Mouse (Mus musculus) forebrain, embryonic 11.5 days (tissue): Measurements from ENCODE around the gene Camk2n1. TPM values are rescaled to one million over a fixed set of nuclear protein-coding genes. Genes with fewer than 3 reads are reported as not detected.

Experiments
- ATAC-seq: fragments of 200-750 bp; cut with Nextera tagmentation; replicated peaks from 2 replicates; pipeline ENCODE4 v1.8.0; 2017; ENCODE audit warnings: moderate TSS enrichment; ENCODE audit not compliant: low FRiP score
- DNase-seq: peaks from one replicate; pipeline ENCODE4 v3.0.0-alpha.2; 2017; ENCODE audit warnings: low spot score
- H3K27ac ChIP-seq: fragments of 300-500 bp; sonication (generic); 2 replicates; pipeline ENCODE4 v1.5.1; 2014; ENCODE audit warnings: low read depth, low read length
- H3K27me3 ChIP-seq: fragments of 300-500 bp; sonication (generic); 2 replicates; pipeline ENCODE4 v1.6.1; 2014; ENCODE audit warnings: mild to moderate bottlenecking, low read length, mixed read lengths; ENCODE audit not compliant: control insufficient read depth, insufficient read depth
- H3K36me3 ChIP-seq: fragments of 300-500 bp; sonication (generic); 2 replicates; pipeline ENCODE4 v1.6.1; 2014; ENCODE audit warnings: mild to moderate bottlenecking, low read length, moderate library complexity, mixed read lengths; ENCODE audit not compliant: control insufficient read depth, insufficient read depth
- H3K4me1 ChIP-seq: fragments of 300-500 bp; sonication (generic); replicated peaks from 2 replicates; pipeline ENCODE4 v1.6.1; 2014; ENCODE audit warnings: low read length, mixed read lengths; ENCODE audit not compliant: control insufficient read depth, insufficient read depth
- H3K4me2 ChIP-seq: fragments of 300-500 bp; sonication (generic); 2 replicates; pipeline ENCODE4 v1.6.1; 2014; ENCODE audit warnings: low read depth, mild to moderate bottlenecking, low read length, moderate library complexity, mixed read lengths; ENCODE audit not compliant: severe bottlenecking
- H3K4me3 ChIP-seq: fragments of 300-500 bp; sonication (generic); 2 replicates; pipeline ENCODE4 v1.5.1; 2014; ENCODE audit warnings: low read depth, low read length
- H3K9ac ChIP-seq: fragments of 300-500 bp; sonication (generic); 2 replicates; pipeline ENCODE4 v1.6.1; 2014; ENCODE audit warnings: low read length
- H3K9me3 ChIP-seq: fragments of 300-500 bp; sonication (generic); 2 replicates; pipeline ENCODE4 v1.6.1; 2016; ENCODE audit warnings: low read length, mixed read lengths; ENCODE audit not compliant: control insufficient read depth
- WGBS: fragments of 180-500 bp; shearing (Covaris S2); extraction: QIAGEN DNeasy Blood & Tissue Kit; methylation state at CpG from one replicate; pipeline ENCODE4 v1.1.7; 2014; 5-methylcytosine and 5-hydroxymethylcytosine counted together
- polyA plus RNA-seq: library from polyadenylated mRNA; unstranded; fragments of >200 nt; fragmentation: Nextera tagmentation; extraction: Ambion mirVana; gene quantifications from 2 replicates; pipeline ENCODE4 v1.2.1, GENCODE M21; 2014

The Camk2n1 gene
- 2.2 and 2.5 TPM in 2 replicates for polyA plus RNA-seq

DNA sequence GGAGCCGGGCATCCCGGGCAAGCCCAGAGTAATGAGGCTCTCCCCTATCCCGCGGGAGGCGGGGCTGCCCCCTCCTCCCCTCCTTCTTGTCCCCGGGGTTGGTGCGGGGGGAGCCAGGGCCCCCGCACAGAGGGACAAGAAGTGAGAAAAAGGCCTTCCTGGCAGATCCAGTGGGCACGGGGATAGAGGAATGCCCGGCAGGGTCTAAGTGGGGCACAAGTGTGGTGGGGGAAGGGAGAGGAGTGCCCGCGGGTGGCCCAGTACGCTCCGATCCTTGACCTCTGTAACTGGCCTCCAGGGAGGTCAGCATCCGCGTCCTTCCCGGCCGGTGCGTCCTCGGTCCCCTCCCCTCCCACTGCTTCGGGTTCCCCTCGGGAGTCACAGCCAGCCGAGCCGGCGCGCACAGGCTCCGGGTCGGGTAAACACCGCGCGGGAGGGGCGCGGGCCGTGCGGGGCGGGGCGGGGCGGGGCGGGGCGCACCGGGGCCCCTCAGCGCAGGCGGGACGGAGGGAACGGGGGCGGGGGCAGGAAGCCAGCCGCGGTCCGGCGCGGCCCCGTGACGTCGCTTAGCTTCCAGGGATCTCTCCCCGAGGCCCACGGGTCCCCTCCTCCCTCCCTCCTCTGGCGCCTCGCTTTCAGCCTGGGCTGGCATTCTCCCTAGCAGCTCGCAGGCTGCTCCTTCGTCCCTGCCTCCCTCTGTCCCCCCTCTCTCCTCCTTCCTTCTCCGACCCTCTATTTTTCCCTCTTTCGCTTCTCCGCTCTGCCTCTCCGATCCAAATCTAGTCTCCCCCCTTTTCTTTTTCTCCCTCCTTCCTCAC, at the start of gene Camk2n1:
TSS of gene Camk2n1 (plus strand) at position 562 of the 818 bp plus-strand sequence.
- peak within 1 kb of the TSS; percentile 53 for H3K27ac ChIP-seq
- H3K27me3 ChIP-seq = peaks cover 32% of the 10 kb centered on the region
- DNase-seq (peak; percentile 84), ATAC-seq (peak; percentile 69)
- peaks cover 20% of the 10 kb centered on the region for H3K4me1 ChIP-seq
- peak within 1 kb of the TSS; percentile 77 for H3K9ac ChIP-seq
- under 1% methylated on average over 40 of the region's 64 CpGs for WGBS
- no peaks in the 10 kb centered on the region for H3K9me3 ChIP-seq
- peak within 1 kb of the TSS; percentile 79 for H3K4me3 ChIP-seq
- H3K36me3 ChIP-seq = no peaks in the 10 kb centered on the region
- peak within 1 kb of the TSS; percentile 78 for H3K4me2 ChIP-seq

DNA sequence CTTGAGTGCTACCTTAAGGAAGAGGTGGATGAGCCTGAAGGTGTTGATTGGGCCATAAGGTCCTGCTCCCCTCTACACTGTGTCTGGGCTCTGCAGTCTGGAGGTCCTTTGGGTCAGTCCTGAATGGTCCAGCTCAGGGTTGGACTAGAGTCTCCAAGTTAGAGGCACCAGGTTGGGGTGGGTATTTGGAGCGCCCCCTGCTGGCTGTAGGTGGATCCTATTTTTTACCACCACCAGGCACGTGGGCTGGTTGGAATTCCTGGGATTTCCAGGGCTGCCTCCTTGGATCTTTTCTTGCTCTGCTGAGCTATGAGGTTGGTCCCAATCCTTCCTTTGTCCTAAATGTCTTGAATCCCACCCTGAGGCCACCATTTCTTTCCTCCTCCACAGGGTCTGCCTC, 49.3 kb upstream of the Camk2n1 start:
- DNase-seq (no peak), ATAC-seq (no peak)
- Histone ChIP-seq H3K4me1 (no peaks in the 10 kb centered on the region), H3K27ac (no peak overlapping the region), H3K4me2 (no peak overlapping the region), H3K27me3 (no peaks in the 10 kb centered on the region), H3K4me3 (no peak overlapping the region), H3K36me3 (no peaks in the 10 kb centered on the region), H3K9me3 (no peaks in the 10 kb centered on the region), H3K9ac (no peak overlapping the region)
- WGBS = 4% methylated on average over 2 of the region's 2 CpGs

DNA sequence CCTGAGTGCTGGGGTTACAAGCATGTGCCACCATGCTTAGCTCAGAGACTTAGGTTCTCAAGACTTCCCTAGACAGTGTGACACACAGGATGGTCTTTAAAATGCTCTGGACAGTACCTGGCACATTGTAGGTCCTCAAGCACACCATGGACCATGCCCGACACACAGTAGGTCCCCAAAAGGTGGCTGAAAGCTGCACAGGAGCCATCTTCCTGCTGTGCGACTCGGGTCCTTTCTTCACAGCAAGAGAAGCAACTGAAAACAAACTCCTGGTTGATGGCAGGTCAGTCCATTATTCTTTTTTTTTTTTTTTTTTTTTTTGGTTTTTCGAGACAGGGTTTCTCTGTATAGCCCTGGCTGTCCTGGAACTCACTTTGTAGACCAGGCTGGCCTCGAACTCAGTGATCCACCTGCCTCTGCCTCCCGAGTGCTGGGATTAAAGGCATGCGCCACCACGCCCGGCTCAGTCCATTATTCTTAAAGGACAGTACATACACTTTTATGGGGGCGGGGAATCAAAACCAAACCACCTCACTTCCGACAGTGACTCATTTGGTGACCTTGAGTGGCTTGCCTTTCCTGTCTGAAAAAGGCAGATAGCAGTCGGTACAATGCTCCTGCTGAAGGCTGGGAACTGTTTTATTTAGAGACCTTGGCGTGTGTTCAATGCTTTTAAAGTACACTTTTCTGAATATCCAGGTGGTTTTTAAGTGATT, 46.5 kb upstream of the Camk2n1 start:
- H3K4me3 ChIP-seq = no peak overlapping the region
- H3K9me3 ChIP-seq = no peaks in the 10 kb centered on the region
- no peak overlapping the region for H3K9ac ChIP-seq
- H3K27ac ChIP-seq = no peak overlapping the region
- H3K27me3 ChIP-seq = no peaks in the 10 kb centered on the region
- ATAC-seq (no peak), DNase-seq (no peak)
- no peaks in the 10 kb centered on the region for H3K36me3 ChIP-seq
- no peaks in the 10 kb centered on the region for H3K4me1 ChIP-seq
- whole genome bisulfite sequencing = 90% methylated on average over 12 of the region's 13 CpGs
- H3K4me2 ChIP-seq = no peak overlapping the region

DNA sequence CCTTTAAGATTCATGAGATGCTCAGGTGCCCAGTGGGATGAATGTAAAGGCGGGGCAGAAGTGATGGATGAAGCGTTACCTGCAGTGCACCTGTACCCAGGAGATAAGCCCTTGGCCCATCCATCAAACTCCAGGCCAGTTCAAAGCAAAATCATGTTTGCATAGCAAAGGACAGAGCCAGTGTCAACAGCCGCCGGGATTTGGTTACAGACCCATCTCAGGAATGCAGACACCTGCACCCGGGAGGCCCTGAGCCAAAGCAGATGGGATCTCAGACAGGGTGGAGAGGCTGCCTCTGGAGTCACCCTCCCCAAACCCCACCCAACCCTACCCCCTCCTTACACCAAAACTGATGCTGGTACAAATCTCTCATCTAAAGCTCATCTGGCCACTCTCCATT, 43.1 kb upstream of the Camk2n1 start:
- H3K4me3 ChIP-seq = no peak overlapping the region
- H3K4me2 ChIP-seq = no peak overlapping the region
- H3K9me3 ChIP-seq = no peaks in the 10 kb centered on the region
- ATAC-seq = no peak
- no peak for DNase-seq
- 15% methylated on average over 5 of the region's 5 CpGs for WGBS
- no peak overlapping the region for H3K9ac ChIP-seq
- H3K36me3 ChIP-seq = no peaks in the 10 kb centered on the region
- H3K4me1 ChIP-seq = no peaks in the 10 kb centered on the region
- no peak overlapping the region for H3K27ac ChIP-seq
- no peaks in the 10 kb centered on the region for H3K27me3 ChIP-seq

DNA sequence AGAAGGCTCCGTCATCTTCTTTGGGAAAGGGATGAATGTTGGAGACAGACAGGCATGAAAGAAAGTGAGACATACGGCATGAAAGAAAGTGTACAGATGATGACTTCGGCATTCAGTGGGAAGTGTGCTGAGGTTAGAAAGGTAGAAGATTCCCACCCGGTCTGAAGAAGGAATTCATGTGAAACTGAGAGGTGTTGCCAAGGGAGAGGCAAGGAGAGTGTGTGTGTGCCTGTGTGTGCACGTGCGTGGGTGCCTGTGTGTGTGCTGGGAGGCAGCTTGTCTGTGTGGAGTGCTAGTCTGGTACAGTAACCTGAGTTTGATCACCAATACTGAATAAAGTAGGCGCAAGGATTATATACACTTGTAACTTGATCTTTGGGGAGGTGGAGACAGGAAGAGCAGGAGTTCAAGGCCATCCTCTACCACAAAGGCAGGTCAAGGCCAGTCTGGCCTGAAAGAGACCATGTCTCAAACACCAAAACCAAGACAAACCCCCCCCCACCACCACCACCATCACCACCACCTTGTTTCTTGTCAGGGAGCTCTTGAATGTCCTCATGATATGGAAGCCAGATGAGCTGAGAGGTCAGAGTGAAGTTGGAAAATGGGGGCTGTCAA, 42.5 kb upstream of the Camk2n1 start:
- H3K4me1 ChIP-seq = no peaks in the 10 kb centered on the region
- DNase-seq = no peak
- no peaks in the 10 kb centered on the region for H3K9me3 ChIP-seq
- WGBS = 56% methylated on average over 7 of the region's 7 CpGs
- no peak overlapping the region for H3K27ac ChIP-seq
- no peak overlapping the region; the same call in 1 of the 2 replicates for H3K4me2 ChIP-seq
- no peaks in the 10 kb centered on the region for H3K36me3 ChIP-seq
- no peak overlapping the region for H3K4me3 ChIP-seq
- no peak overlapping the region for H3K9ac ChIP-seq
- no peak for ATAC-seq
- H3K27me3 ChIP-seq = no peaks in the 10 kb centered on the region

DNA sequence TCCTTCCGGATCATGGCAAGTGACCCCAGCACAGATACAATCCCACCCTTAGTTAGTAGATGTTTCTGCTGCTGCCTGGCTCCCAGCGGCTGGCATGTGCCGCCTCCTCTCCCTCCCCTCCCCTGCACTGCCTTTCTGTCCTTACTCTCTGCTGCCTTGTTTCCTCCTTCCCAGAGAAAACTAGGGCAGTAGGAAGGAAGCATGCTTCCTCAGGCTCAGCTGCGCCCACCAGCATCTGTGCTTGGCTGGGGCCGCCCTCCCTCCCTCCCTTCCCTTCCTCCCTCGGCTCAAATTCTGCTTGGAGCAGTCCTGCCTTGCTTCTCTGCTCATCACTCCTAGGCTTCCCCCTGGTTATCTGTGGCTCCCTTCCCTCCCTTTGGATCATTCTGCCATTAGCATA, 39.4 kb upstream of the Camk2n1 start:
- Histone ChIP-seq H3K27ac (no peak overlapping the region), H3K9ac (no peak overlapping the region), H3K4me2 (no peak overlapping the region), H3K9me3 (no peaks in the 10 kb centered on the region), H3K36me3 (no peaks in the 10 kb centered on the region), H3K4me1 (no peaks in the 10 kb centered on the region), H3K27me3 (no peaks in the 10 kb centered on the region), H3K4me3 (no peak overlapping the region)
- ATAC-seq = no peak
- WGBS = 30% methylated on average over 6 of the region's 6 CpGs
- no peak for DNase-seq

DNA sequence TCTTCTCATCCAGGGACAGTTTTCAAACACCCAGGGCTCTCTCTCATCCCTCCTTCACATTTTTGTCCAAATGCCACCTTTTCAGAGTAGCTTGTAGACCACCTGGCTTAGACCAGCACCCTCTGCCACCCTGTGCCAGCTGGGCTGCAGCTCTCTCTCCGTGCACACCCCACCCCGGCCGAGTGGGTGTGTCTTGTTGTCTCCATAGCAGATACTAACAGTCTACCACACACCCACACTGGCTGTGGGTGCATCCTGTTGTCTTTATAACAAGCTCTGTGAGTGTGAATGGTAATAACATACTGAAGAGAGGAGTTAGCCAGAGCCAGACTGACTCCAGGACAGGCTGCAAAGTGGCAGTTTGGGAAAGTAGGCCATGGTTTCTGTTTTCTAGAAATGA, 38.1 kb upstream of the Camk2n1 start:
- no peak for ATAC-seq
- no peak overlapping the region for H3K9ac ChIP-seq
- no peak overlapping the region for H3K27ac ChIP-seq
- 84% methylated on average over 3 of the region's 3 CpGs for WGBS
- H3K9me3 ChIP-seq = no peaks in the 10 kb centered on the region
- no peaks in the 10 kb centered on the region for H3K4me1 ChIP-seq
- H3K4me2 ChIP-seq = no peak overlapping the region
- DNase-seq = no peak
- no peak overlapping the region for H3K4me3 ChIP-seq
- no peaks in the 10 kb centered on the region for H3K36me3 ChIP-seq
- no peaks in the 10 kb centered on the region for H3K27me3 ChIP-seq

DNA sequence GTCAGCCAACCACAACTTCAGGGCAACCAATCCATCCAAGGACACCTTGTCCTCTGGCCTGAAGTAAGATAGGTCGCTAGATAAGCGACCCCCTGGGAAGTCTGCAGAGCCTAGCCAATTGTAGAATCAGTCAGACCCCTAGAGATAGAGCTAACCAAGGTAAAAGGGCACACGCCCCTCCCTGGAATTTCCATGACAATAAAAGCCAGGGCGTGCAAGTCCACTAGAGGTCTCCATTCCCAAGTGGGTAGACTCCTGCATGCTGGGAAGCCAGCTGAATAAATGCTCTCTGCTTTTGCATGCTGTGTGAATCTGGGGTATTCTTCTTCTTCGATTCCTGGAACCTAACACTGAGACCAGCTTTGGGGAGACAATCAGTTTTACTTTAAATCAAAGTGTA, 37.7 kb upstream of the Camk2n1 start:
- Histone ChIP-seq H3K27me3 (no peaks in the 10 kb centered on the region), H3K4me3 (no peak overlapping the region), H3K4me1 (no peaks in the 10 kb centered on the region), H3K9me3 (no peaks in the 10 kb centered on the region), H3K27ac (no peak overlapping the region), H3K36me3 (no peaks in the 10 kb centered on the region), H3K4me2 (no peak overlapping the region), H3K9ac (no peak overlapping the region)
- DNase-seq (no peak), ATAC-seq (no peak)
- 60% methylated on average over 5 of the region's 5 CpGs for WGBS
